Mouse (Mus musculus) myocyte (in vitro differentiated cells): ENCODE measurements around the gene Btk.

Experiments used
- MAX ChIP-seq: IDR thresholded peaks from one replicate; pipeline ENCODE4 v1.6.1; 2011; ENCODE audit warnings: low read depth, mild to moderate bottlenecking, control low read depth
- MYOD1 ChIP-seq, 3 experiments: IDR thresholded peaks; one replicate each; pipeline ENCODE4 v1.6.1; 2011; ENCODE audit warnings: control low read depth in 2 of 3, low read depth in 2 of 3, mild to moderate bottlenecking in 2 of 3, moderate library complexity in 1 of 3; ENCODE audit not compliant: insufficient read length in 2 of 3, control insufficient read depth in 1 of 3
- POLR2A ChIP-seq: IDR thresholded peaks from one replicate; pipeline ENCODE4 v1.6.1; 2011; ENCODE audit warnings: low read depth, mild to moderate bottlenecking, control low read depth, moderate library complexity; ENCODE audit not compliant: insufficient read length
- POLR2AphosphoS2 ChIP-seq: IDR thresholded peaks from one replicate; pipeline ENCODE4 v1.6.1; 2011; ENCODE audit warnings: low read depth, control low read depth; ENCODE audit not compliant: insufficient read length
- REST ChIP-seq: IDR thresholded peaks from one replicate; pipeline ENCODE4 v1.6.1; 2011; ENCODE audit warnings: mild to moderate bottlenecking, control low read depth, moderate library complexity; ENCODE audit not compliant: insufficient read depth, insufficient read length
- USF1 ChIP-seq: IDR thresholded peaks from one replicate; pipeline ENCODE4 v1.6.1; 2011; ENCODE audit warnings: low read depth, mild to moderate bottlenecking, control low read depth, moderate library complexity

- TF ChIP-seq MAX (no peak), MYOD1 (IDR thresholded peaks at IDR 0.05; ENCODE audit: control insufficient read depth in 1 of 3, insufficient read length in 2 of 3, low read depth in 2 of 3) (no peak), USF1 (no peak), POLR2A (no peak), POLR2AphosphoS2 (no peak), REST (no peak)
Measured at GRCm38 (mm10) chrX:134547330-134547729, 36.0 kb downstream of the Btk start.
